Mouse (Mus musculus) MEL (cell line): ENCODE results near the gene Cdk5. TPM values are rescaled to one million over a fixed set of nuclear protein-coding genes. Genes with fewer than 3 reads are reported as not detected.
A peak's percentile ranks its signal among the peaks of the same experiment; 100 is the strongest.

Experiments used
- DNase-seq: peaks from one replicate; pipeline ENCODE4 v3.0.0; 2011; ENCODE audit warnings: low read depth, low spot score
- H3K27ac ChIP-seq: 2 replicates; pipeline ENCODE4 v1.5.1; 2012; ENCODE audit warnings: low read depth, mild to moderate bottlenecking, control low read depth, low read length, moderate library complexity; ENCODE audit not compliant: control insufficient read depth
- H3K27me3 ChIP-seq, 2 experiments: fragments of 150-350 bp in 1 of 2; sonication (generic) in 1 of 2; 2 replicates each; pipeline ENCODE4 v1.6.1; 2012; ENCODE audit warnings: low read length in 2 of 2, mild to moderate bottlenecking in 2 of 2, improper control_type of control experiment in 1 of 2, moderate library complexity in 1 of 2; ENCODE audit not compliant: insufficient read depth in 2 of 2, control insufficient read depth in 1 of 2
- H3K36me3 ChIP-seq, 2 experiments: 2 replicates each; pipeline ENCODE4 v1.6.1; 2012 to 2014; ENCODE audit warnings: low read length in 2 of 2, improper control_type of control experiment in 1 of 2, inconsistent platforms in 1 of 2, mild to moderate bottlenecking in 1 of 2; ENCODE audit not compliant: insufficient read depth in 2 of 2, control insufficient read depth in 1 of 2
- H3K4me1 ChIP-seq, 2 experiments: fragments of 150-350 bp in 1 of 2; sonication (generic) in 1 of 2; 2 replicates each; pipeline ENCODE4 v1.6.1; 2012; ENCODE audit warnings: low read length in 2 of 2, improper control_type of control experiment in 1 of 2, mild to moderate bottlenecking in 1 of 2; ENCODE audit not compliant: insufficient read depth in 2 of 2, control insufficient read depth in 1 of 2
- H3K4me3 ChIP-seq, 2 experiments: fragments of 150-350 bp in 1 of 2; sonication (generic) in 1 of 2; 2 replicates each; pipeline ENCODE4 v1.5.1; 2012; ENCODE audit warnings: low read depth in 2 of 2, low read length in 2 of 2, mild to moderate bottlenecking in 2 of 2, moderate library complexity in 2 of 2, control low read depth in 1 of 2, improper control_type of control experiment in 1 of 2; ENCODE audit not compliant: control insufficient read depth in 1 of 2, insufficient read depth in 1 of 2
- H3K79me2 ChIP-seq: 2 replicates; pipeline ENCODE4 v1.6.1; 2012; ENCODE audit warnings: mild to moderate bottlenecking, low read length, moderate library complexity; ENCODE audit not compliant: control insufficient read depth, poor library complexity, insufficient read depth
- H3K9ac ChIP-seq: 2 replicates; pipeline ENCODE4 v1.6.1; 2012; ENCODE audit warnings: low read depth, mild to moderate bottlenecking, control low read depth, low read length, moderate library complexity; ENCODE audit not compliant: control insufficient read depth, poor library complexity, severe bottlenecking
- H3K9me3 ChIP-seq: fragments of 150-350 bp; sonication (generic); replicated peaks from 2 replicates; pipeline ENCODE4 v1.6.1; 2012; ENCODE audit warnings: mild to moderate bottlenecking, low read length, improper control_type of control experiment, moderate library complexity; ENCODE audit not compliant: insufficient read depth
- BHLHE40 ChIP-seq: IDR thresholded peaks from 2 replicates; pipeline ENCODE4 v1.6.1; 2012; ENCODE audit warnings: low read depth, mild to moderate bottlenecking, inconsistent platforms, low read length, improper control_type of control experiment, borderline replicate concordance
- CHD1 ChIP-seq: IDR thresholded peaks from 2 replicates; pipeline ENCODE4 v1.6.1; 2012; ENCODE audit warnings: low read depth, mild to moderate bottlenecking, inconsistent platforms, low read length, improper control_type of control experiment
- E2F4 ChIP-seq: IDR thresholded peaks from 2 replicates; pipeline ENCODE4 v1.6.1; 2011; ENCODE audit warnings: low read depth, low read length, improper control_type of control experiment, borderline replicate concordance
- ELF1 ChIP-seq: IDR thresholded peaks from 2 replicates; pipeline ENCODE4 v1.6.1; 2014; ENCODE audit warnings: low read depth, mild to moderate bottlenecking, inconsistent platforms, low read length, improper control_type of control experiment, moderate library complexity
- EP300 ChIP-seq, 2 experiments: IDR thresholded peaks; 2 replicates each; pipeline ENCODE4 v1.6.1; 2011; ENCODE audit warnings: improper control_type of control experiment in 2 of 2, low read length in 2 of 2, low read depth in 1 of 2, mild to moderate bottlenecking in 1 of 2
- ETS1 ChIP-seq: IDR thresholded peaks from 2 replicates; pipeline ENCODE4 v1.6.1; 2012; ENCODE audit warnings: low read depth, mild to moderate bottlenecking, inconsistent platforms, low read length, improper control_type of control experiment, moderate library complexity
- GATA1 ChIP-seq: IDR thresholded peaks from 2 replicates; pipeline ENCODE4 v1.6.1; 2011; ENCODE audit warnings: low read depth, low read length, improper control_type of control experiment
- HCFC1 ChIP-seq: IDR thresholded peaks from 2 replicates; pipeline ENCODE4 v1.6.1; 2012; ENCODE audit warnings: low read depth, mild to moderate bottlenecking, inconsistent platforms, low read length, improper control_type of control experiment, moderate library complexity
- JUND ChIP-seq: IDR thresholded peaks from 2 replicates; pipeline ENCODE4 v1.6.1; 2011; ENCODE audit warnings: low read depth, mild to moderate bottlenecking, improper control_type of control experiment, low read length
- KAT2A ChIP-seq: conservative IDR thresholded peaks from 2 replicates; pipeline ENCODE4 v1.6.1; 2012; ENCODE audit warnings: low read depth, low read length, improper control_type of control experiment, inconsistent platforms
- MAFK ChIP-seq: IDR thresholded peaks from 2 replicates; pipeline ENCODE4 v1.6.1; 2011; ENCODE audit warnings: low read depth, mild to moderate bottlenecking, low read length, improper control_type of control experiment, borderline replicate concordance
- MAX ChIP-seq: IDR thresholded peaks from 2 replicates; pipeline ENCODE4 v1.6.1; 2011; ENCODE audit warnings: low read length, improper control_type of control experiment
- MAZ ChIP-seq: IDR thresholded peaks from 2 replicates; pipeline ENCODE4 v1.6.1; 2012; ENCODE audit warnings: low read depth, mild to moderate bottlenecking, inconsistent platforms, low read length, improper control_type of control experiment
- MXI1 ChIP-seq: IDR thresholded peaks from 2 replicates; pipeline ENCODE4 v1.6.1; 2011; ENCODE audit warnings: mild to moderate bottlenecking, low read depth, low read length, improper control_type of control experiment
- MYB ChIP-seq: IDR thresholded peaks from 2 replicates; pipeline ENCODE4 v1.6.1; 2011; ENCODE audit warnings: mild to moderate bottlenecking, low read depth, low read length, improper control_type of control experiment
- MYC ChIP-seq: IDR thresholded peaks from 2 replicates; pipeline ENCODE4 v1.6.1; 2011; ENCODE audit warnings: low read depth, mild to moderate bottlenecking, low read length, improper control_type of control experiment, moderate library complexity
- NRF1 ChIP-seq: IDR thresholded peaks from 2 replicates; pipeline ENCODE4 v1.6.1; 2014; ENCODE audit warnings: low read depth, mild to moderate bottlenecking, inconsistent platforms, low read length, improper control_type of control experiment, moderate library complexity; ENCODE audit not compliant: poor library complexity, insufficient read depth, severe bottlenecking
- POLR2A ChIP-seq, 2 experiments: IDR thresholded peaks; 2 replicates each; pipeline ENCODE4 v1.6.1; 2011 to 2012; ENCODE audit warnings: low read length in 2 of 2, mild to moderate bottlenecking in 2 of 2, control low read depth in 1 of 2, improper control_type of control experiment in 1 of 2, low read depth in 1 of 2, moderate library complexity in 1 of 2; ENCODE audit not compliant: control insufficient read depth in 1 of 2, insufficient read depth in 1 of 2, poor library complexity in 1 of 2
- POLR2AphosphoS2 ChIP-seq: IDR thresholded peaks from 2 replicates; pipeline ENCODE4 v1.6.1; 2011; ENCODE audit warnings: low read length, improper control_type of control experiment
- RAD21 ChIP-seq: IDR thresholded peaks from 2 replicates; pipeline ENCODE4 v1.6.1; 2011; ENCODE audit warnings: mild to moderate bottlenecking, low read depth, low read length, improper control_type of control experiment
- RCOR1 ChIP-seq: IDR thresholded peaks from 2 replicates; pipeline ENCODE4 v1.6.1; 2012; ENCODE audit warnings: low read depth, mild to moderate bottlenecking, inconsistent platforms, low read length, improper control_type of control experiment
- SIN3A ChIP-seq: IDR thresholded peaks from 2 replicates; pipeline ENCODE4 v1.6.1; 2012; ENCODE audit warnings: low read length, improper control_type of control experiment, inconsistent platforms
- SMC3 ChIP-seq: IDR thresholded peaks from 2 replicates; pipeline ENCODE4 v1.6.1; 2011; ENCODE audit warnings: low read depth, low read length, improper control_type of control experiment
- TCF12 ChIP-seq: IDR thresholded peaks from 2 replicates; pipeline ENCODE4 v1.6.1; 2014; ENCODE audit warnings: low read depth, mild to moderate bottlenecking, inconsistent platforms, low read length, improper control_type of control experiment, moderate library complexity
- USF1 ChIP-seq: IDR thresholded peaks from 2 replicates; pipeline ENCODE4 v1.6.1; 2014; ENCODE audit warnings: low read depth, mild to moderate bottlenecking, inconsistent platforms, low read length, improper control_type of control experiment, moderate library complexity
- USF2 ChIP-seq, 2 experiments: IDR thresholded peaks; 2 replicates each; pipeline ENCODE4 v1.6.1; 2011 to 2012; ENCODE audit warnings: improper control_type of control experiment in 2 of 2, low read length in 2 of 2, borderline replicate concordance in 1 of 2, inconsistent platforms in 1 of 2, low read depth in 1 of 2, mild to moderate bottlenecking in 1 of 2; ENCODE audit not compliant: insufficient read depth in 1 of 2
- ZKSCAN1 ChIP-seq: IDR thresholded peaks from 2 replicates; pipeline ENCODE4 v1.6.1; 2012; ENCODE audit warnings: low read depth, mild to moderate bottlenecking, inconsistent platforms, low read length, improper control_type of control experiment, moderate library complexity
- ZMIZ1 ChIP-seq: IDR thresholded peaks from 2 replicates; pipeline ENCODE4 v1.6.1; 2012; ENCODE audit warnings: low read depth, mild to moderate bottlenecking, inconsistent platforms, low read length, improper control_type of control experiment, moderate library complexity
- ZNF384 ChIP-seq: IDR thresholded peaks from 2 replicates; pipeline ENCODE4 v1.6.1; 2012; ENCODE audit warnings: low read depth, mild to moderate bottlenecking, inconsistent platforms, low read length, improper control_type of control experiment
- polyA plus RNA-seq, 2 experiments: library from polyadenylated mRNA; stranded (reverse) in 1 of 2; unstranded in 1 of 2; fragments of >175 nt in 1 of 2; fragments of >200 nt in 1 of 2; gene quantifications; 2 replicates each; pipeline versions ENCODE4 v1.2.1 to v1.2.4; 2012; ENCODE audit warnings: low replicate concordance in 2 of 2, low read depth in 1 of 2; ENCODE audit not compliant: insufficient read length in 2 of 2, insufficient read depth in 1 of 2, missing spikeins in 1 of 2
- total RNA-seq: library from RNA; depleted of rRNA; stranded (reverse); fragments of 300-350 nt; gene quantifications from 2 replicates; pipeline ENCODE4 v1.2.3, GENCODE M21; 2012

The Cdk5 gene
- total and polyA plus RNA-seq, 3 experiments: 24.8 to 82.6 TPM; not detected in 1

DNA sequence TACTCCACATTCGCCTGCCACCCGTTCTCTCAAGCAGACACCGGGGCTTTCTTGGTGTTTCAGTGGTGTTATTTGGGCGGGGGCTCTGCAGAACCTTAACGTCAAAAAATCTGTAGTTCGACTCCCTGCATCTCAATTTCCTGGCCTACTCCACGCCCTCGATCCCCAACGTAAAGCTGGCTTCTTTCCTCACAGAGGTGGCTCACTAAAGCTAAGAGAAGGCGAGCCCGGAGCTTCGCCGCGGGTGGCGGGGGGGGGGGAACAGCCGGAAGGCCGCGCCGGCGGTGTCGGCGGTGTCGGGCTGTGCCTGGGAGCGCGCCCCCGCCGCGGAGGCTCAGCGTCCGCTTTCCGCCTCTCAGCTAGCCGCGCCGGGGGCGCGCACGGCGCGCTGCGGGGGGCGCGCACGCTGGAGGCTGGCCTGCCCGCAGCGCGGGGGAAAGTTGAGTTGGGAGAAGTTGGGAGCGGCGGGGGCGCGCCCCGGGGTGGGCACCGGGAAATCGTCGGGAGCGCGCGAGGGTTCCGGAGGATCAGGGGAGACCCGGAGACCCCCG lies 1.6 kb upstream of the Cdk5 start (continued):
- no peak for TF ChIP-seq ETS1
- 0 out of 2 replicates have a peak, but pooled peaks have one; percentile 36 for TF ChIP-seq ELF1
- TF ChIP-seq HCFC1: peak; percentile 15; the same call in 1 of the 2 replicates
- no peak for TF ChIP-seq RAD21
- TF ChIP-seq MAFK: no peak
- no peak for TF ChIP-seq ZNF384
- TF ChIP-seq SMC3: no peak
- TF ChIP-seq GATA1: no peak
- no peak; the same call in 1 of the 2 replicates for TF ChIP-seq SIN3A
- peak; percentile 68 to 75; a peak in 3 of 4 replicates for TF ChIP-seq POLR2A (IDR thresholded peaks at IDR 0.05; ENCODE audit: control insufficient read depth in 1 of 2, insufficient read depth in 1 of 2, low read depth in 1 of 2, low read length in 2 of 2, poor library complexity in 1 of 2)
- TF ChIP-seq NRF1: peak; percentile 31; the same call in 1 of the 2 replicates
- no peak for TF ChIP-seq JUND
- no peak for TF ChIP-seq ZKSCAN1
- TF ChIP-seq EP300 (IDR thresholded peaks at IDR 0.05; ENCODE audit: low read depth in 1 of 2, low read length in 2 of 2): no peak
- TF ChIP-seq MAX: no peak
- TF ChIP-seq CHD1: no peak
- TF ChIP-seq, all 39 proteins: peak for 11

DNA sequence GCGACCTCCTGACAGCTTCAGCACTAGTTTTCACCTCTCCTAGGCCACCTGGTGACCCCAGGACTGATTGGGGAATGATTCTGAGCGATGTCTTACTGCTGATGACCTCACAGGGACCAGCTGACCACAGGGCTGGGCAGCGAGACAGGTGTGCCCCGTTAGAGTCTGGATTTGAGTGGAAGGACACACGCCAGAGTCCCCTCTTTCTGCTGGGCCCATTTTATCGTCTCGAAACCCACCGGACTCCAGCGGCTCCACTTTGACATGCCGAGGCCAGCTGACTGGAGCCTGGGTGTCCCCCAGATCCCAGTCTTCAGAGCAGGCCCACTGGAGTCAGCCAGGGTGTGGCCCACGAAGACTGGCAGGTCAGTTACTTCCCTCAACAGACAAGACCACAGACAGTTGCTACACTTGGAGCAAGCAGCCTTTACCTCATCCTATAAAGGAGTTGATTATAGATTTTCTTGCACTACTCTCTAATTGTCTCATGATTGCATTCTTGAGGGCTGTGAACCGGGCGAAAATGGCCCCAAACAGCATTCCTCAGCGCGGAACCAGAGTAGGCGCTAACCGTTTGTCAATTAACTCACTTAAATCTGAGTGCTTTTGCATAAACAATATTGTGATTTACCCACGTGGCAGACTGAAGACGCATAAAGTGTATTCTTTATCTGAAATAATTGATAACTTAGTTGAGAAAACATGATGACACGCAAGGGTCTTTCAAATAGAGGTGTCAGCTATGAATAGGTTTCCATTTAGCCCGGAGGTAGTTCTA lies 863 bp upstream of the Cdk5 start:
- no peaks in the 10 kb centered on the region for H3K27me3 ChIP-seq
- peaks cover 14% of the 10 kb centered on the region for H3K79me2 ChIP-seq
- H3K27ac ChIP-seq: peak overlapping the region; percentile 60
- peaks cover 0 to 17% of the 10 kb centered on the region in 2 experiments; a peak in 2 of 4 replicates for H3K36me3 ChIP-seq
- peak overlapping the region; percentile 78 for H3K9ac ChIP-seq
- TF ChIP-seq HCFC1: no peak
- peak; percentile 55 for TF ChIP-seq POLR2AphosphoS2
- TF ChIP-seq USF1: peak; percentile 11; the same call in 1 of the 2 replicates
- no peak for TF ChIP-seq KAT2A
- peak; percentile 46; the same call in 1 of the 2 replicates for TF ChIP-seq RCOR1
- no peak for TF ChIP-seq TCF12
- TF ChIP-seq USF2 (IDR thresholded peaks at IDR 0.05; ENCODE audit: borderline replicate concordance in 1 of 2, insufficient read depth in 1 of 2, low read depth in 1 of 2, low read length in 2 of 2): 0 out of 4 replicates have a peak, but pooled peaks of 1 of the 2 experiments have one; percentile 17
- peak in 1 of 2 experiments; percentile 54; a peak in 2 of 4 replicates for TF ChIP-seq POLR2A (IDR thresholded peaks at IDR 0.05; ENCODE audit: control insufficient read depth in 1 of 2, insufficient read depth in 1 of 2, low read depth in 1 of 2, low read length in 2 of 2, poor library complexity in 1 of 2)
- peak; percentile 75 for TF ChIP-seq SIN3A
- TF ChIP-seq MAX: peak; percentile 67; the same call in 1 of the 2 replicates
- TF ChIP-seq ELF1: no peak
- TF ChIP-seq MAFK: no peak
- 0 out of 2 replicates have a peak, but pooled peaks have one; percentile 0 for TF ChIP-seq BHLHE40
- no peak for TF ChIP-seq E2F4
- TF ChIP-seq MYB: peak; percentile 62; the same call in 1 of the 2 replicates
- no peak for TF ChIP-seq GATA1
- peak; percentile 93 for TF ChIP-seq MXI1
- TF ChIP-seq ZMIZ1: peak; percentile 30; the same call in 1 of the 2 replicates
- peak; percentile 85 for TF ChIP-seq MYC
- TF ChIP-seq MAZ: 0 out of 2 replicates have a peak, but pooled peaks have one; percentile 19
- TF ChIP-seq, all 39 proteins: peak for 13
- Histone ChIP-seq H3K9me3 (no peaks in the 10 kb centered on the region), H3K4me1 (peaks cover 6 to 22% of the 10 kb centered on the region in 2 experiments), H3K4me3 (peak overlapping the region; percentile 59 to 70)
- DNase-seq: peak; percentile 71
